Mouse (Mus musculus) forebrain, embryonic 16.5 days (tissue): Measurements from ENCODE around the gene Olfr736. TPM values are rescaled to one million over a fixed set of nuclear protein-coding genes. Genes with fewer than 3 reads are reported as not detected.

Experiments
- polyA plus RNA-seq: library from polyadenylated mRNA; unstranded; fragments of >200 nt; fragmentation: Nextera tagmentation; extraction: Ambion mirVana; gene quantifications from 2 replicates; pipeline ENCODE4 v1.2.1, GENCODE M21; 2015

Gene Olfr736
- polyA plus RNA-seq, 1 experiment from 2014 or later = not detected

Other genes starting within 250 kb of the Olfr736 start
- gene Olfr728, start 238.5 kb upstream of the Olfr736 start, polyA plus RNA-seq = not detected in 2 replicates
- gene Olfr729, start 228.3 kb upstream of the Olfr736 start, polyA plus RNA-seq = not detected in 2 replicates
- gene Olfr730, start 193.0 kb upstream of the Olfr736 start, polyA plus RNA-seq = not detected in 2 replicates
- gene Olfr731, start 139.3 kb upstream of the Olfr736 start, polyA plus RNA-seq = not detected in 2 replicates
- gene Olfr732, start 97.0 kb upstream of the Olfr736 start, polyA plus RNA-seq = not detected in 2 replicates
- gene Olfr733, start 79.6 kb upstream of the Olfr736 start, polyA plus RNA-seq = 0.06 TPM in 1 of 2 replicates, not detected in the other
- gene Olfr734, start 54.4 kb upstream of the Olfr736 start, polyA plus RNA-seq = not detected in 2 replicates
- gene Olfr735, start 32.3 kb upstream of the Olfr736 start, polyA plus RNA-seq = not detected in 2 replicates
- not detected in 2 replicates for gene Tlr11, start 23.2 kb upstream of the Olfr736 start, polyA plus RNA-seq
- gene Olfr738, start 26.4 kb downstream of the Olfr736 start, polyA plus RNA-seq = not detected in 2 replicates
- not detected in 2 replicates for gene Olfr739, start 37.5 kb downstream of the Olfr736 start, polyA plus RNA-seq
- gene Olfr740, start 64.4 kb downstream of the Olfr736 start, polyA plus RNA-seq = not detected in 2 replicates
- gene Olfr741, start 91.6 kb downstream of the Olfr736 start, polyA plus RNA-seq = not detected in 2 replicates
- gene Olfr742, start 122.4 kb downstream of the Olfr736 start, polyA plus RNA-seq = not detected in 2 replicates
- not detected in 2 replicates for gene Olfr743, start 140.7 kb downstream of the Olfr736 start, polyA plus RNA-seq
- not detected in 2 replicates for gene Olfr744, start 233.7 kb downstream of the Olfr736 start, polyA plus RNA-seq